Mouse (Mus musculus) CH12.LX (cell line): ENCODE measurements around the gene Sugp1.

Source experiments
- CTCF ChIP-seq, 2 experiments: IDR thresholded peaks in 1 of 2; conservative IDR thresholded peaks in 1 of 2; 2 replicates each; pipeline ENCODE4 v1.5.1; 2011 to 2012; ENCODE audit warnings: low read depth in 2 of 2, low read length in 2 of 2, improper control_type of control experiment in 1 of 2, inconsistent platforms in 1 of 2, mild to moderate bottlenecking in 1 of 2, moderate library complexity in 1 of 2
- EP300 ChIP-seq: IDR thresholded peaks from 2 replicates; pipeline ENCODE4 v1.6.1; 2011; ENCODE audit warnings: low read length, improper control_type of control experiment
- JUND ChIP-seq: conservative IDR thresholded peaks from 2 replicates; pipeline ENCODE4 v1.6.1; 2011; ENCODE audit warnings: low read depth, low read length, improper control_type of control experiment
- NELFE ChIP-seq: IDR thresholded peaks from 2 replicates; pipeline ENCODE4 v1.6.1; 2011; ENCODE audit warnings: low read depth, low read length, improper control_type of control experiment
- POLR2A ChIP-seq: IDR thresholded peaks from 2 replicates; pipeline ENCODE4 v1.6.1; 2011; ENCODE audit warnings: low read depth, mild to moderate bottlenecking, improper control_type of control experiment, low read length
- USF1 ChIP-seq: IDR thresholded peaks from 2 replicates; pipeline ENCODE4 v1.6.1; 2014; ENCODE audit warnings: low read depth, mild to moderate bottlenecking, inconsistent platforms, low read length, improper control_type of control experiment

DNA sequence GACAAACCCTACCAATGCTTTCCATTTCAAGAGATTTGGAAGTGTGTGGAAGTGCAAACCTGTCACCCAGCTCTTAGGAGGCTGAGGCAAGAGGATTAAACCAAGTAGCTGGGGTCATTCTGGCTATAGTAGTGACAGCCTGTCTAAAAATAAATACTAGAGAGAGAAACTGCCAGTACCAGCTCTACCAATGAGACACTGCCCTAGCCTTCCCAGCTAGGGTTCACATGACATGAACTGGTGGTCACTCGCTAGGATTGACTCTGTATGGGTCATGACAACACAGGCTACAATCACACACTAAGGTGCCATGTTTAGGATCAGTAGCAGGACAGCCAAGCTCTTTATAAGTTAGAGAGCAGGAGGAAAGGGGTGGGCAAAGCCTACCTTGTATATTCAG lies 12.4 kb upstream of the Sugp1 start:
- TF ChIP-seq POLR2A, result no peak
- TF ChIP-seq JUND, result no peak
- TF ChIP-seq NELFE, result no peak
- no peak for TF ChIP-seq USF1
- no peak for TF ChIP-seq EP300
- no peak for TF ChIP-seq CTCF (conservative IDR thresholded peaks at IDR 0.05 in 1 of 2, IDR thresholded peaks at IDR 0.05 in 1 of 2; ENCODE audit: low read depth in 2 of 2, low read length in 2 of 2)
